Mouse (Mus musculus): ENCODE data around the gene Ptpro. TPM values are rescaled to one million over a fixed set of nuclear protein-coding genes. Genes with fewer than 3 reads are reported as not detected.

Ptpro gene
- total and polyA plus RNA-seq, 3 experiments, result 0.11 to 0.16 TPM; not detected in 1

- H3K27me3 ChIP-seq (replicated peaks), result no peaks in the 10 kb centered on the region
- H3K79me2 ChIP-seq (replicated peaks; ENCODE audit: control insufficient read depth, extremely low read depth, insufficient read depth, poor library complexity, severe bottlenecking), result no peaks in the 10 kb centered on the region
- H3K27ac ChIP-seq (ENCODE audit: insufficient read depth, low read depth), result no peak overlapping the region
- H3K4me2 ChIP-seq (ENCODE audit: insufficient read depth, low read depth, poor library complexity, severe bottlenecking), result no peak overlapping the region
- no peak overlapping the region for H3K4me3 ChIP-seq (replicated peaks in 1 of 3; ENCODE audit: low read depth in 2 of 3, low read length in 2 of 3, poor library complexity in 1 of 3)
- no peaks in the 10 kb centered on the region for H3K36me3 ChIP-seq (replicated peaks in 1 of 2; ENCODE audit: control insufficient read depth in 1 of 2, insufficient read depth in 1 of 2, low read length in 1 of 2)
- no peaks in the 10 kb centered on the region for H3K9me3 ChIP-seq (replicated peaks; ENCODE audit: low read length)
- dilution Hi-C loops (cut with MboI; ENCODE audit: extremely low pct_ligation_motif_present, extremely low pct_unique_long_range_greater_than_20kb, low sequenced_read_pairs) (no loop called here), in situ Hi-C loops (cut with MboI; ENCODE audit: low pct_ligation_motif_present, low pct_unique_long_range_greater_than_20kb, low sequenced_read_pairs) (no loop called here)
- DNase-seq (ENCODE audit: extremely low read depth), result no peak
- H3K9ac ChIP-seq (ENCODE audit: insufficient read depth, low read depth), result no peak overlapping the region
- H3K4me1 ChIP-seq (ENCODE audit: control insufficient read depth in 1 of 2, insufficient read depth in 2 of 2), result peaks cover 0 to 15% of the 10 kb centered on the region in 2 experiments; a peak in 2 of 4 replicates
- TF ChIP-seq ZKSCAN1 (IDR thresholded peaks at IDR 0.05; ENCODE audit: borderline replicate concordance, low read depth, low read length), result no peak
- no peak for TF ChIP-seq HCFC1 (IDR thresholded peaks at IDR 0.05; ENCODE audit: low read depth, low read length)
- no peak for TF ChIP-seq ZMIZ1 (IDR thresholded peaks at IDR 0.05; ENCODE audit: low read depth, low read length)
- no peak for TF ChIP-seq MEF2A (IDR thresholded peaks at IDR 0.05; ENCODE audit: borderline replicate concordance, low read depth, low read length)
- TF ChIP-seq NRF1 (IDR thresholded peaks at IDR 0.05; ENCODE audit: low read depth, low read length), result no peak
- TF ChIP-seq JUND (conservative IDR thresholded peaks at IDR 0.05; ENCODE audit: low read depth, low read length), result no peak
- TF ChIP-seq KAT2A (IDR thresholded peaks at IDR 0.05; ENCODE audit: insufficient replicate concordance, low read length), result no peak
- no peak for TF ChIP-seq EP300 (IDR thresholded peaks at IDR 0.05; ENCODE audit: low read length)
- TF ChIP-seq ETS1 (conservative IDR thresholded peaks at IDR 0.05; ENCODE audit: low read depth, low read length), result no peak
- TF ChIP-seq BHLHE40 (IDR thresholded peaks at IDR 0.05; ENCODE audit: low read depth, low read length), result no peak
- no peak for TF ChIP-seq ELF1 (IDR thresholded peaks at IDR 0.05; ENCODE audit: low read depth, low read length)
- TF ChIP-seq TCF12 (IDR thresholded peaks at IDR 0.05; ENCODE audit: low read depth, low read length), result no peak
- TF ChIP-seq SIN3A (IDR thresholded peaks at IDR 0.05; ENCODE audit: low read length), result no peak
Measured at GRCm38 (mm10) chr6:137458136-137458535, 206.0 kb downstream of the Ptpro start.

- H3K9ac ChIP-seq (ENCODE audit: insufficient read depth, low read depth), result no peak overlapping the region
- no peaks in the 10 kb centered on the region for H3K27me3 ChIP-seq (replicated peaks)
- no peaks in the 10 kb centered on the region for H3K79me2 ChIP-seq (replicated peaks; ENCODE audit: control insufficient read depth, extremely low read depth, insufficient read depth, poor library complexity, severe bottlenecking)
- no peaks in the 10 kb centered on the region for H3K36me3 ChIP-seq (replicated peaks in 1 of 2; ENCODE audit: control insufficient read depth in 1 of 2, insufficient read depth in 1 of 2, low read length in 1 of 2)
- TF ChIP-seq NELFE (IDR thresholded peaks at IDR 0.05; ENCODE audit: low read depth, low read length) (no peak), CHD1 (IDR thresholded peaks at IDR 0.05; ENCODE audit: low read depth, low read length) (no peak), TCF12 (IDR thresholded peaks at IDR 0.05; ENCODE audit: low read depth, low read length) (no peak), ZMIZ1 (IDR thresholded peaks at IDR 0.05; ENCODE audit: low read depth, low read length) (no peak), IRF4 (IDR thresholded peaks at IDR 0.05; ENCODE audit: low read depth, low read length) (no peak), BHLHE40 (IDR thresholded peaks at IDR 0.05; ENCODE audit: low read depth, low read length) (no peak), MAX (IDR thresholded peaks at IDR 0.05; ENCODE audit: low read length) (no peak), ZC3H11A (IDR thresholded peaks at IDR 0.05; ENCODE audit: low read depth, low read length) (no peak)
- no peak overlapping the region for H3K4me2 ChIP-seq (ENCODE audit: insufficient read depth, low read depth, poor library complexity, severe bottlenecking)
- in situ Hi-C loops (cut with MboI; ENCODE audit: low pct_ligation_motif_present, low pct_unique_long_range_greater_than_20kb, low sequenced_read_pairs) (loop anchor here (10.0 kb wide), 1 partner anchor 251 kb away; no protein-coding TSS in a partner anchor), dilution Hi-C loops (cut with MboI; ENCODE audit: extremely low pct_ligation_motif_present, extremely low pct_unique_long_range_greater_than_20kb, low sequenced_read_pairs) (no loop called here)
- no peak for DNase-seq (ENCODE audit: extremely low read depth)
- no peak overlapping the region for H3K27ac ChIP-seq (ENCODE audit: insufficient read depth, low read depth)
- peaks cover 0 to 13% of the 10 kb centered on the region in 2 experiments; a peak in 2 of 4 replicates for H3K4me1 ChIP-seq (ENCODE audit: control insufficient read depth in 1 of 2, insufficient read depth in 2 of 2)
- no peak overlapping the region for H3K4me3 ChIP-seq (replicated peaks in 1 of 3; ENCODE audit: low read depth in 2 of 3, low read length in 2 of 3, poor library complexity in 1 of 3)
- no peaks in the 10 kb centered on the region for H3K9me3 ChIP-seq (replicated peaks; ENCODE audit: low read length)
Measured at GRCm38 (mm10) chr6:137463771-137464170, 211.7 kb downstream of the Ptpro start.
